Mouse (Mus musculus): Measurements from ENCODE around the gene Dtnbp1.

DNA sequence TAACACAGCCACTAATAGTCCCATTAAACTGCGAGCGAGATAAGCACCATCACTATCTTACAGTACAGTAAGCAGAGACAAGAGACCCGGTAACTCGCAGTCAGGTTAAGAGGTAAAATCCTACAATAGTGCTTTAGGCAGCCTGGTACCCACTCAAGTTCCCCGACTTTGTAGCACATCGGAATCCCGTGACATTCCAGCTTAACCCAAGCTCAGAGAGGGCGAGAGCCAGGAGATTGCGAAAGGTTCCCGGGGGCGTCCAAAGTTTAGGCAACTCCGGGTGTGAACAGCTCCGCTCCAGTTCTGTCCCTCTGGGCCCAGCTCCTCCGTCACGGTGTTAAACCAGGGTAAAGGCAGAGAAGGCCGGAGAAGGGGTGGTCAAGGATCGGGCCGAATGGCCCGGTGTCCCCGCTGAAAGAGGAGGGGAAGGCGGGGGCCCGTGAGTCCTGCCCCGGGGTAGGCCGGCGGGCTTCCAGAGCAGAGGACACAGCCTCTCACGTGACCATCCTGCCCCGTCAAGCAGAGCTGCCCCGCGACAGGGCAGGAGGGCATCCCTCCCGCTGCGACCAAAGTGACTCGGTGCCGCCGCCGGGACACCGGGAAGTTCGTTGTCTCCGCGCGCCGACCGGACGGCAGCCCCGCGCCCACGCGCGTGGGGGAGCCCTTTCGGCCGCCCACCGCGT lies 578 bp downstream of the Dtnbp1 start:
- TF ChIP-seq JUND (IDR thresholded peaks at IDR 0.05; ENCODE audit: low read depth, low read length) (no peak), ZMIZ1 (IDR thresholded peaks at IDR 0.05; ENCODE audit: low read depth, low read length) (no peak), POLR2AphosphoS5 (IDR thresholded peaks at IDR 0.05; ENCODE audit: borderline replicate concordance, low read depth, low read length) (no peak), TCF12 (IDR thresholded peaks at IDR 0.05; ENCODE audit: low read depth, low read length) (0 out of 2 replicates have a peak, but pooled peaks have one; percentile 11), ETS1 (IDR thresholded peaks at IDR 0.05; ENCODE audit: low read depth, low read length) (no peak), USF1 (IDR thresholded peaks at IDR 0.05; ENCODE audit: low read depth, low read length) (peak; percentile 91)
